8 mouse cellular contexts compared by ENCODE assay signal in the genomic region with DNA sequence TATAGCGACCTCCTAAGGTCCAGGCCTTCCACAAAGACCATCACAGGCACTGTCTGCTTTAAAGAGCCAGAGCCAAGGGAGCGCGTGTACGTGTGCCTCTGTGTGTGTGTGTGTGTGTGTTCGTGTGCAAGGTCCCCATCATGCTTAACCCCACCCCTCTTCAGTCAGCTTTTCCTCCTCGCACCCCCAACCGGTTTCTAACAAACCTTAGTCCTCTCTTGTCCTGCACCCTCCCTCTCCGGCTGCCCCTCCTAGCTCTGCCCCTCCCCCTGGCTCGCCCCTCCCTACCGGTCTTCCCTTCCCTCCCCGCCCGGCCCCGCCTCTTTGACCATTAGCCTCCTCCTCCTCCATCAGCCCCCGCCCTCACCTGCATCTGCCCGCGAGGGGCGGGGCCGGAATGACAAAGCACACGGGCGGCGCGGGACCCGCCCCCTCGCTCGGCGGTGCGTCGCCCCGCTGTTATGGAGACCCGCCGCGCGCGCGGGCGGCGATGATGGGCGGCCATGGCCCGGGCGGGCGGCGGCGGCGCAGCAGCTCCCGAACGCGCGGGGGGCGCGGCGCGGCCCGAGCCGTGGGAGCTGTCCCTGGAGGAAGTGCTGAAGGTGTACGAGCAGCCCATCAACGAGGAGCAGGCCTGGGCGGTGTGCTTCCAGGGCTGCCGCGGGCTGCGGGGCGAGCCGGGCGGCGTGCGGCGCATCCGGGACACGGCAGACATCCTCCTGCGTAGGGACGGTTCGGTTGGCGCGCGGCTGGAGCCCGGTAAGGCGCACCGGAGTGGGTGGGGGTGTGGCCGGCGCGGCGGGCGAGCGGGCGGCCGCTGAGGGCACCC. TPM values are rescaled to one million over a fixed set of nuclear protein-coding genes. Genes with fewer than 3 reads are reported as not detected.
DNase-seq lines count a peak whose midpoint lies in the region; ATAC-seq and TF ChIP-seq lines count a peak whose summit lies in the region.

A gene (plus strand): TSS at position 452 of the 829 bp plus-strand sequence.

- peak within 1 kb of the TSS; percentile 56 for H3K4me3 ChIP-seq in bone marrow macrophage, adult 2 months (ENCODE audit: insufficient read depth, low read length)
- peak within 1 kb of the TSS; percentile 58 for H3K4me3 ChIP-seq in embryonic facial prominence, embryonic 15.5 days (replicated peaks)
- H3K4me3 ChIP-seq in heart, embryonic 11.5 days (ENCODE audit: low read depth, low read length), result peak within 1 kb of the TSS; percentile 68
- peak within 1 kb of the TSS; percentile 67 for H3K4me3 ChIP-seq in kidney, embryonic 16.5 days (ENCODE audit: low read length)
- peak within 1 kb of the TSS; percentile 72 for H3K4me3 ChIP-seq in liver, embryonic 12.5 days
- peak within 1 kb of the TSS; percentile 55 for H3K4me3 ChIP-seq in stomach, embryonic 16.5 days (replicated peaks; ENCODE audit: low read length)

- peak within 1 kb of the TSS; percentile 96 for H3K4me2 ChIP-seq in embryonic facial prominence, embryonic 15.5 days (replicated peaks)
- H3K4me2 ChIP-seq in heart, embryonic 11.5 days, result peak within 1 kb of the TSS; percentile 95
- H3K4me2 ChIP-seq in kidney, embryonic 16.5 days (replicated peaks; ENCODE audit: low read depth, low read length), result peak within 1 kb of the TSS; percentile 84
- peak within 1 kb of the TSS; percentile 99 for H3K4me2 ChIP-seq in liver, embryonic 12.5 days
- H3K4me2 ChIP-seq in stomach, embryonic 16.5 days (ENCODE audit: low read depth, low read length), result peak within 1 kb of the TSS; percentile 82

- DNase-seq in CD4-positive helper T cell, adult 2 months (ENCODE audit: low read depth, low spot score), result peak; percentile 85
- DNase-seq in neural tube, embryonic 10.5 days (ENCODE audit: extremely low spot score, low spot score), result peak; percentile 83

- H3K9me3 ChIP-seq in embryonic facial prominence, embryonic 15.5 days (replicated peaks), result no peaks in the 10 kb centered on the region
- no peaks in the 10 kb centered on the region for H3K9me3 ChIP-seq in heart, embryonic 11.5 days (replicated peaks; ENCODE audit: control insufficient read depth, low read length)
- no peaks in the 10 kb centered on the region for H3K9me3 ChIP-seq in kidney, embryonic 16.5 days (ENCODE audit: low read length)
- H3K9me3 ChIP-seq in liver, embryonic 12.5 days (replicated peaks), result no peaks in the 10 kb centered on the region
- H3K9me3 ChIP-seq in stomach, embryonic 16.5 days (replicated peaks; ENCODE audit: control insufficient read depth, low read length), result no peaks in the 10 kb centered on the region

- peak within 1 kb of the TSS; percentile 28; the same call in 1 of the 2 replicates for H3K9ac ChIP-seq in embryonic facial prominence, embryonic 15.5 days
- H3K9ac ChIP-seq in heart, embryonic 11.5 days (ENCODE audit: low read depth, low read length), result peak within 1 kb of the TSS; percentile 58
- H3K9ac ChIP-seq in kidney, embryonic 16.5 days (replicated peaks; ENCODE audit: low read length), result peak within 1 kb of the TSS; percentile 66
- H3K9ac ChIP-seq in liver, embryonic 12.5 days, result peak within 1 kb of the TSS; percentile 72
- peak within 1 kb of the TSS; percentile 68 for H3K9ac ChIP-seq in stomach, embryonic 16.5 days (ENCODE audit: low read length)

- H3K27me3 ChIP-seq in embryonic facial prominence, embryonic 15.5 days, result peaks cover 23% of the 10 kb centered on the region
- peaks cover 12% of the 10 kb centered on the region for H3K27me3 ChIP-seq in heart, embryonic 11.5 days (ENCODE audit: control insufficient read depth, insufficient read depth, low read length)
- 0 out of 2 replicates have a peak, but pooled peaks cover 3% of the 10 kb centered on the region for H3K27me3 ChIP-seq in kidney, embryonic 16.5 days (ENCODE audit: insufficient read depth, low read length)
- H3K27me3 ChIP-seq in liver, embryonic 12.5 days (replicated peaks), result peaks cover 24% of the 10 kb centered on the region
- no peaks in the 10 kb centered on the region for H3K27me3 ChIP-seq in stomach, embryonic 16.5 days (ENCODE audit: control insufficient read depth, insufficient read depth, low read length)

- H3K36me3 ChIP-seq in embryonic facial prominence, embryonic 15.5 days, result no peaks in the 10 kb centered on the region
- no peaks in the 10 kb centered on the region for H3K36me3 ChIP-seq in heart, embryonic 11.5 days (ENCODE audit: control insufficient read depth, insufficient read depth, low read length)
- no peaks in the 10 kb centered on the region for H3K36me3 ChIP-seq in kidney, embryonic 16.5 days (ENCODE audit: insufficient read depth, low read length)
- H3K36me3 ChIP-seq in liver, embryonic 12.5 days, result no peaks in the 10 kb centered on the region
- no peaks in the 10 kb centered on the region for H3K36me3 ChIP-seq in stomach, embryonic 16.5 days (ENCODE audit: control insufficient read depth, insufficient read depth, low read length)

- peak; percentile 84 for ATAC-seq in embryonic facial prominence, embryonic 15.5 days (ENCODE audit: insufficient number of reproducible peaks, low FRiP score, low TSS enrichment, low read depth)
- ATAC-seq in heart, embryonic 11.5 days (replicated peaks; ENCODE audit: insufficient number of reproducible peaks, low FRiP score, low TSS enrichment), result peak; percentile 82
- peak; percentile 89 for ATAC-seq in kidney, embryonic 16.5 days (ENCODE audit: low FRiP score, low TSS enrichment)
- ATAC-seq in liver, embryonic 12.5 days, result peak; percentile 82
- peak; percentile 88 for ATAC-seq in stomach, embryonic 16.5 days (ENCODE audit: insufficient read depth, low FRiP score)

- WGBS in embryonic facial prominence, embryonic 15.5 days, result under 1% methylated on average over 82 of the region's 85 CpGs
- WGBS in heart, embryonic 11.5 days (ENCODE audit: insufficient replicate concordance), result under 1% methylated on average over 80 of the region's 85 CpGs
- WGBS in kidney, embryonic 16.5 days, result 1% methylated on average over 71 of the region's 85 CpGs
- WGBS in liver, embryonic 12.5 days (ENCODE audit: insufficient replicate concordance), result 3% methylated on average over 74 of the region's 85 CpGs
- under 1% methylated on average over 84 of the region's 85 CpGs for WGBS in stomach, embryonic 16.5 days

- H3K4me1 ChIP-seq in bone marrow macrophage, adult 2 months (ENCODE audit: control insufficient read depth, insufficient read depth, low read length), result peaks cover 2% of the 10 kb centered on the region; the same call in 1 of the 2 replicates
- peaks cover 16% of the 10 kb centered on the region for H3K4me1 ChIP-seq in embryonic facial prominence, embryonic 15.5 days
- peaks cover 12% of the 10 kb centered on the region; the same call in 1 of the 2 replicates for H3K4me1 ChIP-seq in heart, embryonic 11.5 days (ENCODE audit: control insufficient read depth, insufficient read depth, low read length)
- H3K4me1 ChIP-seq in kidney, embryonic 16.5 days (ENCODE audit: insufficient read depth, low read length), result peaks cover 16% of the 10 kb centered on the region
- peaks cover 71% of the 10 kb centered on the region for H3K4me1 ChIP-seq in liver, embryonic 12.5 days
- H3K4me1 ChIP-seq in stomach, embryonic 16.5 days (ENCODE audit: control insufficient read depth, insufficient read depth, low read length), result peaks cover 12% of the 10 kb centered on the region

- H3K27ac ChIP-seq in bone marrow macrophage, adult 2 months (ENCODE audit: insufficient read depth, low read depth, low read length), result no peak within 1 kb of the TSS
- no peak within 1 kb of the TSS for H3K27ac ChIP-seq in embryonic facial prominence, embryonic 15.5 days (replicated peaks)
- 0 out of 2 replicates have a peak within 1 kb of the TSS, but pooled peaks have one; percentile 3 for H3K27ac ChIP-seq in heart, embryonic 11.5 days (ENCODE audit: low read depth, low read length)
- no peak within 1 kb of the TSS for H3K27ac ChIP-seq in kidney, embryonic 16.5 days (ENCODE audit: low read length)
- peak within 1 kb of the TSS; percentile 72 for H3K27ac ChIP-seq in liver, embryonic 12.5 days
- H3K27ac ChIP-seq in stomach, embryonic 16.5 days (ENCODE audit: low read length), result peak within 1 kb of the TSS; percentile 23; the same call in 1 of the 2 replicates

- TF ChIP-seq POLR2A in bone marrow macrophage, adult 2 months (IDR thresholded peaks at IDR 0.05; ENCODE audit: borderline replicate concordance, low read depth, low read length), result no peak

- no peak for TF ChIP-seq CTCF in bone marrow macrophage, adult 2 months (IDR thresholded peaks at IDR 0.05; ENCODE audit: low read depth, low read length)

RNA-seq across cellular contexts. Expression of the gene that starts here (rescaled TPM):
- polyA plus RNA-seq in bone marrow macrophage, adult 2 months (2012; ENCODE audit: insufficient read depth, insufficient read length, missing spikeins), result not detected in 2 replicates
- polyA plus RNA-seq in embryonic facial prominence, embryonic 15.5 days (2015; fragmentation: Nextera tagmentation; extraction: Ambion mirVana), result 2.5 and 3.4 TPM in 2 replicates
- polyA plus RNA-seq in heart, embryonic 11.5 days (2014; fragmentation: Nextera tagmentation; extraction: Ambion mirVana), result 2.9 and 3.0 TPM in 2 replicates
- polyA plus RNA-seq in kidney, embryonic 16.5 days (2015; fragmentation: Nextera tagmentation; extraction: Ambion mirVana), result 4.9 and 5.4 TPM in 2 replicates
- polyA plus RNA-seq in liver, embryonic 12.5 days (2016; fragmentation: Nextera tagmentation; extraction: Ambion mirVana), result 4.6 TPM in 2 replicates
- 2.7 TPM in 2 replicates for polyA plus RNA-seq in stomach, embryonic 16.5 days (2015; fragmentation: Nextera tagmentation; extraction: Ambion mirVana)

Comparison
In these comparisons a context has a peak if more than half of its experiments do, and no peak if none do; other contexts are left out.
1. H3K27ac ChIP-seq: peak in heart, embryonic 11.5 days (single experiment), liver, embryonic 12.5 days (single experiment) and stomach, embryonic 16.5 days (single experiment); none in bone marrow macrophage, adult 2 months (single experiment), embryonic facial prominence, embryonic 15.5 days (single experiment) and kidney, embryonic 16.5 days (single experiment).
2. Peak in every context shown above with its lines, with median percentiles within 50 percentile points of each other: H3K4me3 ChIP-seq, ATAC-seq, H3K4me2 ChIP-seq and H3K9ac ChIP-seq.